ENCODE assay signal across 12 mouse cellular contexts in genomic region chr5:113516119-113516872, GRCm38 (mm10). TPM values are rescaled to one million over a fixed set of nuclear protein-coding genes. Genes with fewer than 3 reads are reported as not detected.
A peak's percentile ranks its signal among the peaks of the same experiment; 100 is the strongest.
DNase-seq lines count a peak whose midpoint lies in the region; ATAC-seq and TF ChIP-seq lines count a peak whose summit lies in the region.
"Had no signal": no experiment of that assay in that cellular context is flagged by ENCODE, and none has a peak within 500 bp of the region (broad histone marks: within the 10 kb centered on the region; RNA-seq: fewer than 3 reads in every experiment).

No protein-coding gene starts in this region.

- no peaks in the 10 kb centered on the region for H3K4me1 ChIP-seq in kidney, adult 2 months (ENCODE audit: control insufficient read depth, insufficient read depth, low read length)
- peaks cover 2% of the 10 kb centered on the region; the same call in 1 of the 2 replicates for H3K4me1 ChIP-seq in forebrain, embryonic 11.5 days (replicated peaks; ENCODE audit: control insufficient read depth, insufficient read depth, low read length)
- peaks cover 46% of the 10 kb centered on the region for H3K4me1 ChIP-seq in hindbrain, embryonic 10.5 days (replicated peaks)
- peaks cover 19% of the 10 kb centered on the region for H3K4me1 ChIP-seq in midbrain, embryonic 16.5 days (ENCODE audit: control insufficient read depth, insufficient read depth, low read length)

- DNase-seq in kidney, adult 2 months = peak; percentile 4
- no peak for DNase-seq in kidney, postnatal 4 days
- DNase-seq in forebrain, embryonic 11.5 days (ENCODE audit: low spot score) = no peak
- peak; percentile 27 for DNase-seq in hindbrain, embryonic 10.5 days (ENCODE audit: low spot score)
- DNase-seq in left cerebral cortex, adult 11 months (ENCODE audit: low spot score) = no peak
- DNase-seq: heart, postnatal 36 days; thymus, postnatal 4 days had no signal

- no peak overlapping the region for H3K9ac ChIP-seq in forebrain, embryonic 11.5 days (ENCODE audit: low read length)
- H3K9ac ChIP-seq in midbrain, embryonic 16.5 days (ENCODE audit: low read depth, low read length) = peak overlapping the region; percentile 5; the same call in 1 of the 2 replicates
- H3K9ac ChIP-seq: limb, embryonic 13.5 days had no signal

- H3K4me2 ChIP-seq in forebrain, embryonic 11.5 days (ENCODE audit: low read depth, low read length, severe bottlenecking) = peak overlapping the region; percentile 24
- peak overlapping the region; percentile 31; the same call in 1 of the 2 replicates for H3K4me2 ChIP-seq in midbrain, embryonic 16.5 days (ENCODE audit: low read length)

- no peak for ATAC-seq in forebrain, embryonic 11.5 days (replicated peaks; ENCODE audit: low FRiP score)
- 0 out of 2 replicates have a peak, but pooled peaks have one; percentile 36 for ATAC-seq in midbrain, embryonic 16.5 days
- ATAC-seq in granulocyte monocyte progenitor cell, adult 5-6 weeks (replicated peaks; ENCODE audit: poor library complexity, severe bottlenecking) = no peak

- H3K36me3 ChIP-seq in kidney, adult 2 months (ENCODE audit: control insufficient read depth, insufficient read depth, low read length) = no peaks in the 10 kb centered on the region
- H3K36me3 ChIP-seq in forebrain, embryonic 11.5 days (ENCODE audit: control insufficient read depth, insufficient read depth, low read length) = no peaks in the 10 kb centered on the region
- H3K36me3 ChIP-seq in hindbrain, embryonic 10.5 days = no peaks in the 10 kb centered on the region
- H3K36me3 ChIP-seq in midbrain, embryonic 16.5 days (ENCODE audit: control insufficient read depth, insufficient read depth, low read length) = no peaks in the 10 kb centered on the region; the same call in 1 of the 2 replicates
- H3K36me3 ChIP-seq: G1E; limb, embryonic 13.5 days had no signal

- WGBS in kidney, adult 2 months = 34% methylated on average over 14 of the region's 14 CpGs
- WGBS in forebrain, embryonic 11.5 days = 36% methylated on average over 14 of the region's 14 CpGs
- WGBS in hindbrain, embryonic 10.5 days = 39% methylated on average over 14 of the region's 14 CpGs
- 26% methylated on average over 14 of the region's 14 CpGs for WGBS in midbrain, embryonic 16.5 days

- no peaks in the 10 kb centered on the region for H3K27me3 ChIP-seq in kidney, adult 2 months (replicated peaks; ENCODE audit: control insufficient read depth, insufficient read depth, low read length)
- H3K27me3 ChIP-seq in forebrain, embryonic 11.5 days (ENCODE audit: control insufficient read depth, insufficient read depth, low read length) = no peaks in the 10 kb centered on the region
- H3K27me3 ChIP-seq in hindbrain, embryonic 10.5 days (ENCODE audit: insufficient read depth, poor library complexity, severe bottlenecking) = no peaks in the 10 kb centered on the region
- H3K27me3 ChIP-seq in midbrain, embryonic 16.5 days (ENCODE audit: control insufficient read depth, insufficient read depth, low read depth, low read length) = no peaks in the 10 kb centered on the region

- no peak overlapping the region for H3K27ac ChIP-seq in kidney, adult 2 months (ENCODE audit: insufficient read depth, low read depth, low read length)
- no peak overlapping the region; the same call in 1 of the 2 replicates for H3K27ac ChIP-seq in forebrain, embryonic 11.5 days (ENCODE audit: low read depth, low read length)
- peak overlapping the region; percentile 76 for H3K27ac ChIP-seq in hindbrain, embryonic 10.5 days
- peak overlapping the region; percentile 33 for H3K27ac ChIP-seq in midbrain, embryonic 16.5 days (ENCODE audit: low read length)
- H3K27ac ChIP-seq: limb, embryonic 13.5 days had no signal

- no peak overlapping the region for H3K4me3 ChIP-seq in kidney, adult 2 months (ENCODE audit: insufficient read depth, low read depth, low read length)
- no peak overlapping the region for H3K4me3 ChIP-seq in forebrain, embryonic 11.5 days (ENCODE audit: low read depth, low read length)
- peak overlapping the region; percentile 22 for H3K4me3 ChIP-seq in hindbrain, embryonic 10.5 days
- H3K4me3 ChIP-seq in midbrain, embryonic 16.5 days (ENCODE audit: low read depth, low read length) = no peak overlapping the region
- H3K4me3 ChIP-seq: limb, embryonic 13.5 days had no signal

- no peaks in the 10 kb centered on the region for H3K9me3 ChIP-seq in forebrain, embryonic 11.5 days (ENCODE audit: control insufficient read depth, low read length)
- H3K9me3 ChIP-seq in hindbrain, embryonic 10.5 days = no peaks in the 10 kb centered on the region
- H3K9me3 ChIP-seq in midbrain, embryonic 16.5 days (replicated peaks; ENCODE audit: control insufficient read depth, low read length, poor library complexity, severe bottlenecking) = no peaks in the 10 kb centered on the region
- H3K9me3 ChIP-seq: limb, embryonic 13.5 days had no signal

- no peak for TF ChIP-seq POLR2A in kidney, adult 2 months (IDR thresholded peaks at IDR 0.05; ENCODE audit: low read depth, low read length)

- TF ChIP-seq CTCF in kidney, adult 2 months (conservative IDR thresholded peaks at IDR 0.05; ENCODE audit: insufficient read depth, insufficient read length, low read depth, low read length) = no peak

RNA-seq across cellular contexts. Expression of gene Wscd2, which starts 26.2 kb away (rescaled TPM):
- polyA plus RNA-seq in kidney, adult 2 months (2012; rRNA removed) = 9.0 and 10.1 TPM in 2 replicates
- 6.7 and 7.6 TPM in 2 replicates for polyA plus RNA-seq in forebrain, embryonic 11.5 days (2014; fragmentation: Nextera tagmentation; extraction: Ambion mirVana)
- polyA plus RNA-seq in hindbrain, embryonic 10.5 days (2016; fragmentation: Nextera tagmentation; extraction: Ambion mirVana) = 13.1 and 14.5 TPM in 2 replicates
- 14.4 and 16.1 TPM in 2 replicates for polyA plus RNA-seq in midbrain, embryonic 16.5 days (2015; fragmentation: Nextera tagmentation; extraction: Ambion mirVana)
- not detected in 2 replicates for total RNA-seq in granulocyte monocyte progenitor cell, adult 5-6 weeks (2014; fragmentation: Nextera tagmentation)
- not detected in 2 replicates for total RNA-seq in granulocyte monocyte progenitor cell, adult 5-6 weeks (2017)
- total RNA-seq: megakaryocyte progenitor cell, adult 5-6 weeks had no signal
- polyA plus RNA-seq: G1E had no signal

Comparison
In these comparisons a context has a peak if more than half of its experiments do, and no peak if none do; other contexts are left out.
1. DNase-seq: peak in kidney, adult 2 months (single experiment) and hindbrain, embryonic 10.5 days (single experiment); none in kidney, postnatal 4 days (0 of 2), forebrain, embryonic 11.5 days (single experiment) and left cerebral cortex, adult 11 months (single experiment).
2. H3K27ac ChIP-seq: peak in hindbrain, embryonic 10.5 days (single experiment) and midbrain, embryonic 16.5 days (single experiment); none in kidney, adult 2 months (single experiment) and forebrain, embryonic 11.5 days (single experiment).